Mouse (Mus musculus) hindbrain, embryonic 14.5 days (tissue): ENCODE data around the gene Flt3. TPM values are rescaled to one million over a fixed set of nuclear protein-coding genes. Genes with fewer than 3 reads are reported as not detected.
A peak's percentile ranks its signal among the peaks of the same experiment; 100 is the strongest.

Experiments
- ATAC-seq: fragments of 200-750 bp; cut with Nextera tagmentation; 2 replicates; pipeline ENCODE4 v1.8.0; 2017; ENCODE audit warnings: moderate number of reproducible peaks, mild to moderate bottlenecking, moderate TSS enrichment, moderate library complexity; ENCODE audit not compliant: low FRiP score
- DNase-seq: peaks from one replicate; pipeline ENCODE4 v3.0.0-alpha.2; 2015; ENCODE audit warnings: low spot score
- H3K27ac ChIP-seq: fragments of 300-500 bp; sonication (generic); 2 replicates; pipeline ENCODE4 v1.5.1; 2014; ENCODE audit warnings: mild to moderate bottlenecking, moderate library complexity
- H3K27me3 ChIP-seq: fragments of 300-500 bp; sonication (generic); 2 replicates; pipeline ENCODE4 v1.6.1; 2014; ENCODE audit warnings: mild to moderate bottlenecking, low read length, mixed read lengths; ENCODE audit not compliant: control insufficient read depth, insufficient read depth
- H3K36me3 ChIP-seq: fragments of 300-500 bp; sonication (generic); replicated peaks from 2 replicates; pipeline ENCODE4 v1.6.1; 2014; ENCODE audit not compliant: control insufficient read depth, insufficient read depth
- H3K4me1 ChIP-seq: fragments of 300-500 bp; sonication (generic); replicated peaks from 2 replicates; pipeline ENCODE4 v1.6.1; 2014; ENCODE audit warnings: antibody characterized with exemption, low read length, mixed read lengths; ENCODE audit not compliant: control insufficient read depth, insufficient read depth
- H3K4me2 ChIP-seq: fragments of 300-500 bp; sonication (generic); replicated peaks from 2 replicates; pipeline ENCODE4 v1.6.1; 2014; ENCODE audit warnings: mild to moderate bottlenecking, moderate library complexity
- H3K4me3 ChIP-seq: fragments of 300-500 bp; sonication (generic); replicated peaks from 2 replicates; pipeline ENCODE4 v1.5.1; 2014; ENCODE audit warnings: mild to moderate bottlenecking, low read length
- H3K9ac ChIP-seq: fragments of 300-500 bp; sonication (generic); 2 replicates; pipeline ENCODE4 v1.6.1; 2014
- H3K9me3 ChIP-seq: fragments of 300-500 bp; sonication (generic); 2 replicates; pipeline ENCODE4 v1.6.1; 2016; ENCODE audit warnings: low read length; ENCODE audit not compliant: control insufficient read depth
- WGBS: fragments of 180-500 bp; shearing (Covaris S2); extraction: QIAGEN DNeasy Blood & Tissue Kit; methylation state at CpG from one replicate; pipeline ENCODE4 v1.1.7; 2014; 5-methylcytosine and 5-hydroxymethylcytosine counted together
- polyA plus RNA-seq: library from polyadenylated mRNA; unstranded; fragments of >200 nt; fragmentation: Nextera tagmentation; extraction: Ambion mirVana; gene quantifications from 2 replicates; pipeline ENCODE4 v1.2.1, GENCODE M21; 2014

Flt3 gene
- polyA plus RNA-seq, 1 experiment from 2014 or later, result 0.95 TPM

- Histone ChIP-seq H3K4me2 (no peak overlapping the region), H3K9me3 (no peaks in the 10 kb centered on the region), H3K4me1 (peaks cover 33% of the 10 kb centered on the region), H3K27ac (no peak overlapping the region), H3K9ac (no peak overlapping the region), H3K4me3 (no peak overlapping the region), H3K27me3 (no peaks in the 10 kb centered on the region), H3K36me3 (no peaks in the 10 kb centered on the region)
- 72% methylated on average over 5 of the region's 5 CpGs for WGBS
- no peak for ATAC-seq
- DNase-seq, result no peak
These were observed 36.2 kb upstream of the Flt3 start for GRCm38 (mm10) chr5:147436491-147436890.

GRCm38 (mm10) chr5:147435751-147436150 lies 35.5 kb upstream of the Flt3 start:
- Histone ChIP-seq H3K4me3 (no peak overlapping the region), H3K9me3 (no peaks in the 10 kb centered on the region), H3K4me2 (no peak overlapping the region), H3K4me1 (peaks cover 33% of the 10 kb centered on the region), H3K27ac (0 out of 2 replicates have a peak overlapping the region, but pooled peaks have one; percentile 41), H3K27me3 (no peaks in the 10 kb centered on the region), H3K9ac (no peak overlapping the region), H3K36me3 (no peaks in the 10 kb centered on the region)
- 65% methylated on average over 2 of the region's 2 CpGs for WGBS
- ATAC-seq (no peak), DNase-seq (no peak)

DNA sequence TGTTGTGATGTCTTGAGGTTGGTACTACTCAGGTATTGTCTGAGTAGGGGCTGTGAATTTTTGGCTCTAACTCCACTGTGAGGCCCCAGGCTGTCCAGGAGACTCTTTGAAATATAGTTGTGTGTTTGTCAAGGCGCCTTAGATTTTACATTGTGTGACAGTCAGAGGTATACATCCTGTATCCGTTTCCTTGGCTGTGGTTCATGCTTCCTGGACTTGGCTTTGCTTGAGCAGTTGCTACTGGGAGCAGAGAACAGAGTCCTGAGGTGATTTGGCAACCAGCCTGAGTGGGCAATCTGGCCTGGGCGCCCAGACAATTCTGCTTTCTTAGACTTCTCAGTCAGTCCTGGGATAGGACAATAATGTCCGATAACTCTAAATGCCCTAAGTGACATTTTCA lies 34.9 kb upstream of the Flt3 start:
- no peak overlapping the region for H3K4me2 ChIP-seq
- DNase-seq, result peak; percentile 40
- H3K9ac ChIP-seq, result no peak overlapping the region
- no peaks in the 10 kb centered on the region for H3K27me3 ChIP-seq
- no peak overlapping the region for H3K27ac ChIP-seq
- H3K36me3 ChIP-seq, result no peaks in the 10 kb centered on the region
- 62% methylated on average over 4 of the region's 4 CpGs for WGBS
- no peak overlapping the region for H3K4me3 ChIP-seq
- H3K9me3 ChIP-seq, result no peaks in the 10 kb centered on the region
- no peak for ATAC-seq
- H3K4me1 ChIP-seq, result peaks cover 33% of the 10 kb centered on the region

GRCm38 (mm10) chr5:147432927-147433326 lies 32.6 kb upstream of the Flt3 start:
- Histone ChIP-seq H3K27ac (no peak overlapping the region), H3K4me2 (0 out of 2 replicates have a peak overlapping the region, but pooled peaks have one; percentile 88), H3K4me1 (peaks cover 40% of the 10 kb centered on the region), H3K36me3 (no peaks in the 10 kb centered on the region), H3K9ac (no peak overlapping the region), H3K27me3 (no peaks in the 10 kb centered on the region), H3K4me3 (no peak overlapping the region), H3K9me3 (no peaks in the 10 kb centered on the region)
- ATAC-seq, result no peak
- WGBS, result 95% methylated on average over 8 of the region's 8 CpGs
- DNase-seq, result no peak

GRCm38 (mm10) chr5:147430936-147431839 lies 30.9 kb upstream of the Flt3 start:
- WGBS, result under 1% methylated on average over 48 of the region's 68 CpGs
- peak overlapping the region; percentile 95 for H3K9ac ChIP-seq
- DNase-seq (peak; percentile 70), ATAC-seq (peak; percentile 61)
- no peaks in the 10 kb centered on the region for H3K9me3 ChIP-seq
- H3K36me3 ChIP-seq, result no peaks in the 10 kb centered on the region
- H3K4me3 ChIP-seq, result peak overlapping the region; percentile 99
- H3K4me2 ChIP-seq, result peak overlapping the region; percentile 88
- peak overlapping the region; percentile 98 for H3K27ac ChIP-seq
- H3K4me1 ChIP-seq, result peaks cover 40% of the 10 kb centered on the region
- H3K27me3 ChIP-seq, result no peaks in the 10 kb centered on the region

DNA sequence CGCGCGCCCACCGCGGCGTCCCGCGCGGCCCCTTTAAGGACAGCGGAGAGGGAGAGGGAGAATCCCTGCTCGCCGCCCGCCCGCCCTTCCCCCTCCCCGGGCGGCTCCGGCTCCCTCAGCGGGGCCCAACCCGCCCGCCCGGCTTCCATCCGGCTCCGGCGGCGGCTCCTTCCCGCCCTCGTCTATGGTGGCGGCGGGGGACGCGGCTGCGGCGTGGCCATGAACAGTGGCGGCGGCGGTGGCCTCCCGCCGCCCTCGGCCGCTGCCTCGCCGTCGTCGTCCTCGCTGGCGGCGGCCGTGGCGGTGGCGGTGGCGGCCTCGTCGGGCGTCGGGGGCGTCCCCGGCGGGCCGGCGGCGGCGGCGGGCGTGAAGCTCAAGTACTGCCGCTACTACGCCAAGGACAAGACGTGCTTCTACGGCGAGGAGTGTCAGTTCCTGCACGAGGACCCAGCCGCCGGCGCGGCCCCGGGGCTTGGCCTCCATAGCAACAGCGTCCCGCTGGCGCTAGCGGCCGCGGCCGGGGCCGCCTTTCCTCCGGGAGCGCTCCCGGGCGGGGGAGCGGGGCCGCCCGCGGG lies 30.2 kb upstream of the Flt3 start:
- peak overlapping the region; percentile 88 for H3K4me2 ChIP-seq
- under 1% methylated on average over 47 of the region's 91 CpGs for WGBS

GRCm38 (mm10) chr5:147429535-147430305 lies 29.4 kb upstream of the Flt3 start, which contains the start of gene Pan3:
Pan3 (plus strand) TSS chr5:147430161.
- H3K9ac ChIP-seq, result peak within 1 kb of the TSS; percentile 95
- no peaks in the 10 kb centered on the region for H3K36me3 ChIP-seq
- H3K4me2 ChIP-seq, result peak within 1 kb of the TSS; percentile 88
- DNase-seq (peak; percentile 95), ATAC-seq (peak; percentile 90)
- H3K4me1 ChIP-seq, result peaks cover 28% of the 10 kb centered on the region
- no peaks in the 10 kb centered on the region for H3K9me3 ChIP-seq
- WGBS, result under 1% methylated on average over 51 of the region's 51 CpGs
- no peaks in the 10 kb centered on the region for H3K27me3 ChIP-seq
- H3K27ac ChIP-seq, result peak within 1 kb of the TSS; percentile 98
- H3K4me3 ChIP-seq, result peak within 1 kb of the TSS; percentile 99

More for the DNA sequence above, 30.2 kb upstream of the Flt3 start:
- no peaks in the 10 kb centered on the region for H3K27me3 ChIP-seq
- no peaks in the 10 kb centered on the region for H3K36me3 ChIP-seq
- H3K4me3 ChIP-seq, result peak overlapping the region; percentile 99
- H3K4me1 ChIP-seq, result peaks cover 35% of the 10 kb centered on the region
- H3K9ac ChIP-seq, result peak overlapping the region; percentile 95
- peak; percentile 88 for ATAC-seq
- peak; percentile 47 for DNase-seq
- H3K9me3 ChIP-seq, result no peaks in the 10 kb centered on the region
- H3K27ac ChIP-seq, result peak overlapping the region; percentile 98

DNA sequence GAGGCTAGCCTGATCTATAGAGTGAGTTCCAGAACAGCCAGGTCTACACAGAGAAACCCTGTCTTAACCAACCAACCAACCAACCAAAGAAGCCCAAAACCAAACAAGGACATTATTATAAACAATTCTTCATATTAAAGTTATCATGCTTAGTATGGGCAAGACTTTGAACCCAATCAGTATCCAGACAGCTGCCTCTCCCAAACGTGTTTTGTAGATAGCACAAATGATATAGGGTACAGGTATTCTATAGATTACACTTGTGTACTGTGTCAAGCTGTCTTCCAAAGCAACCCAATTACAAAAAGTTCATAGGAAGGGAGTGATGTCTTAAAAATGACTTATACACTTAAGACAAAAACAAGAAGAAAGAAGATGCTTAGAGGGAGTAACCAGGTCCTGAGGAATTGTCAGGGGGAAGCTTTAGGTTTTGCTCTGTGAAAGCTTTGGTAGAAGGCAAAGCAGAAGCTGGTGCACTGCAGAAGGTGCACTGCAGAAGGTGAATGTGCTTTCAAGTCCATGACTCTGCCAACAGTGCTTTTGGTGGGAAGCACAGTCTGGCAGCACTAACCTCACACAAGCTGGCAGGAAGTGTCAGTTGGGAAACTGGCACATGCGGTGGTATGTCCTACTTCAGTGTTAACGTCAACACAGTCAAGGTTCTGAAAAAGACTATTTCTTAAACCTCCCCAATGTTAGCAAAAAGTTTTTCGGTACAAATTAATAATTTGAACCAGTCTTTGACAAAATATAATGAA lies 25.9 kb upstream of the Flt3 start:
- no peaks in the 10 kb centered on the region for H3K27me3 ChIP-seq
- H3K36me3 ChIP-seq, result no peaks in the 10 kb centered on the region
- no peak overlapping the region for H3K4me2 ChIP-seq
- WGBS, result 79% methylated on average over 4 of the region's 4 CpGs
- H3K4me1 ChIP-seq, result peaks cover 7% of the 10 kb centered on the region; the same call in 1 of the 2 replicates
- H3K9me3 ChIP-seq, result no peaks in the 10 kb centered on the region
- DNase-seq (no peak), ATAC-seq (no peak)
- no peak overlapping the region for H3K27ac ChIP-seq
- no peak overlapping the region for H3K4me3 ChIP-seq
- no peak overlapping the region for H3K9ac ChIP-seq
